Mouse (Mus musculus) brain, embryonic 14.5 days (tissue): ENCODE results near the gene Tbc1d22a.

ENCODE experiments used
- CTCF ChIP-seq: fragments of 200-500 bp; IDR thresholded peaks from 2 replicates; pipeline ENCODE4 v1.5.1; 2012; ENCODE audit warnings: inconsistent platforms, mild to moderate bottlenecking, moderate library complexity, borderline replicate concordance; ENCODE audit not compliant: insufficient read depth, insufficient read length; ENCODE audit errors: extremely low read depth
- POLR2A ChIP-seq: fragments of 200-500 bp; IDR thresholded peaks from 2 replicates; pipeline ENCODE4 v1.6.1; 2012; ENCODE audit warnings: mild to moderate bottlenecking, inconsistent platforms, borderline replicate concordance; ENCODE audit not compliant: poor library complexity, insufficient read depth, insufficient read length, severe bottlenecking; ENCODE audit errors: extremely low read depth

GRCm38 (mm10) chr15:86446064-86446463 lies 231.8 kb downstream of the Tbc1d22a start:
- no peak for TF ChIP-seq CTCF
- no peak for TF ChIP-seq POLR2A
